Mouse (Mus musculus): Measurements from ENCODE around the gene D7Ertd443e. TPM values are rescaled to one million over a fixed set of nuclear protein-coding genes. Genes with fewer than 3 reads are reported as not detected.

Gene D7Ertd443e
- total and polyA plus RNA-seq, 3 experiments: not detected

DNA sequence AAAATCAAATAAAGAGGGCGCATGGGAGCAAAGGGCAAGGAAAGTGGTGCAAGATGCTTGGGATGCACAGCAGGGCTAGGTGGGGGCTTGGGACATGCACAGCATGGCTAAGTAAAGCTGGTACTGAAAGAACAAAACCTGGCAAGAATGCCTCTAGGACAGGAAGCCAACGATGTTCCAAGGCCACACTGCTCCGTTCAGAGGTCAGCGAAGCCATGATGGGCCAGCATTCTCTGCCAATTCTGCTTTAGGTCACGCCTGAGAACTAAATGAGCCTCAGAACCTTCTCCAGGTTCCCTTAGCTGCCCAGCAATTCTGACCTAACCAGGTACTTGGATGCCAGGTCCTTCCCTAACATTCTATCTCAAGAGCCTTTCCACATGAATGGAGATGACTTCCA lies 13.2 kb downstream of the D7Ertd443e start:
- Histone ChIP-seq H3K4me2 (ENCODE audit: insufficient read depth, low read depth, poor library complexity, severe bottlenecking) (no peak overlapping the region), H3K9me3 (replicated peaks; ENCODE audit: low read length) (peaks cover 82% of the 10 kb centered on the region), H3K79me2 (replicated peaks; ENCODE audit: control insufficient read depth, extremely low read depth, insufficient read depth, poor library complexity, severe bottlenecking) (no peaks in the 10 kb centered on the region), H3K27me3 (replicated peaks) (no peaks in the 10 kb centered on the region), H3K9ac (ENCODE audit: insufficient read depth, low read depth) (no peak overlapping the region), H3K36me3 (replicated peaks in 1 of 2; ENCODE audit: control insufficient read depth in 1 of 2, insufficient read depth in 1 of 2, low read length in 1 of 2) (no peaks in the 10 kb centered on the region), H3K4me3 (replicated peaks in 1 of 3; ENCODE audit: low read depth in 2 of 3, low read length in 2 of 3, poor library complexity in 1 of 3) (no peak overlapping the region), H3K27ac (ENCODE audit: insufficient read depth, low read depth) (no peak overlapping the region), H3K4me1 (ENCODE audit: control insufficient read depth in 1 of 2, insufficient read depth in 2 of 2) (no peaks in the 10 kb centered on the region)
- in situ Hi-C loops (cut with MboI; ENCODE audit: low pct_ligation_motif_present, low pct_unique_long_range_greater_than_20kb, low sequenced_read_pairs) (no loop called here), dilution Hi-C loops (cut with MboI; ENCODE audit: extremely low pct_ligation_motif_present, extremely low pct_unique_long_range_greater_than_20kb, low sequenced_read_pairs) (no loop called here)
- no peak for DNase-seq (ENCODE audit: extremely low read depth)
- TF ChIP-seq JUN (IDR thresholded peaks at IDR 0.05; ENCODE audit: insufficient read depth, low read depth, low read length): no peak

DNA sequence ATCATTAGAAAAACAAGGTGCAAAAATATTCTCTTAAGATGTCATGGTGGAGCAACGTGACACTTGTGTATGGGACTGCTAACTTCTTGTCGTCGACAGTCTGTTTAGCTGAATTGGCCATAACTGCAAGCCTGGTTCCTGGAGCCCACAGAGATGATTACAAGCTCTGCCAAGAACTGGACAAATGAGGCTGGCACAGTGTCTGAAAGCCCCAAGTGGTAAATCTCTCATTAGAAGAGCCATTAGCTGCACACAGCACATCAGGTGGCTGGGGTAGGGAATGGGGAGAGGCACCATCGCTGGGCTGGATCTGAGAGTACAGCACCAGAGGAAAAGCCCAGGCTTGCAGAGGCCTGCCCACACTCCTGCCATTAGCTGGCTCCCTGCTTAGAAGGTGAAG lies 16.2 kb downstream of the D7Ertd443e start:
- no peaks in the 10 kb centered on the region for H3K36me3 ChIP-seq (replicated peaks in 1 of 2; ENCODE audit: control insufficient read depth in 1 of 2, insufficient read depth in 1 of 2, low read length in 1 of 2)
- no peaks in the 10 kb centered on the region for H3K4me1 ChIP-seq (ENCODE audit: control insufficient read depth in 1 of 2, insufficient read depth in 2 of 2)
- no peaks in the 10 kb centered on the region for H3K27me3 ChIP-seq (replicated peaks)
- in situ Hi-C loops (cut with MboI; ENCODE audit: low pct_ligation_motif_present, low pct_unique_long_range_greater_than_20kb, low sequenced_read_pairs): no loop called here
- H3K9me3 ChIP-seq (replicated peaks; ENCODE audit: low read length): peaks cover 81% of the 10 kb centered on the region
- H3K79me2 ChIP-seq (replicated peaks; ENCODE audit: control insufficient read depth, extremely low read depth, insufficient read depth, poor library complexity, severe bottlenecking): no peaks in the 10 kb centered on the region
- no peak for DNase-seq (ENCODE audit: extremely low read depth)
- no peak overlapping the region for H3K27ac ChIP-seq (ENCODE audit: insufficient read depth, low read depth)
- TF ChIP-seq JUND (conservative IDR thresholded peaks at IDR 0.05; ENCODE audit: low read depth, low read length): no peak
- no peak for TF ChIP-seq TBP (conservative IDR thresholded peaks at IDR 0.05; ENCODE audit: low read depth, low read length)
- no peak for TF ChIP-seq MYC (IDR thresholded peaks at IDR 0.05; ENCODE audit: low read depth, low read length)
- dilution Hi-C loops (cut with MboI; ENCODE audit: extremely low pct_ligation_motif_present, extremely low pct_unique_long_range_greater_than_20kb, low sequenced_read_pairs): no loop called here
- H3K4me2 ChIP-seq (ENCODE audit: insufficient read depth, low read depth, poor library complexity, severe bottlenecking): no peak overlapping the region
- no peak overlapping the region for H3K4me3 ChIP-seq (replicated peaks in 1 of 3; ENCODE audit: low read depth in 2 of 3, low read length in 2 of 3, poor library complexity in 1 of 3)
- no peak overlapping the region for H3K9ac ChIP-seq (ENCODE audit: insufficient read depth, low read depth)

DNA sequence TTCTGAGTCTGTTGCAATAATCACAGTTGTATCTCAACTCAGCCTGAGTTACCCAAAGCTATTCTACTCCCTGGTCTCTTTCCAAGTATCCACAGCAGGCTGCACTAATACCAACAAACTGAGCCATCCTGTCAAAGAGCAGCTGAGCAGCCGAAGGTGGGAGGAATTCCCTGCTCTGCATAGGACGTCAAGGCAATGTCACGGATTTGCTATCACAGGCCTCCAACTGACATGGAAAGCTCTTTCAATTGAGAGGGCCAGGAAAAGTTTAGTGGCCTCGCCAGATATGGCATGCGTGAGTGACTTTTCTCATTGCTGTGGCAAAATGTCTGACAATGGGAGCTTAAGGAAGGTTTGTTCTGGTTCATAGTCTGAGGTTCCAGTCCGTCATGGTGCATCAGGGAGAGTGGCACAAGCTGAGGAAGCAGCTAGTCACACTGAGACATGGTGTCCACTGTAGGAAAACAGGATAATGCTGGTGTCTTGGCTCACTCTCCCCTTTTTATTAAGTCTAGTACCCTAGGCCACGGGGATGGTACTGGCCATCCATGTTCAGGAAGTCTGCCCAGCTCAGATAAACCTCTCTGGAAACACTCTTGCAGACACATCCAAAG lies 23.1 kb downstream of the D7Ertd443e start:
- no peak for DNase-seq (ENCODE audit: extremely low read depth)
- no peaks in the 10 kb centered on the region for H3K4me1 ChIP-seq (ENCODE audit: control insufficient read depth in 1 of 2, insufficient read depth in 2 of 2)
- H3K4me2 ChIP-seq (ENCODE audit: insufficient read depth, low read depth, poor library complexity, severe bottlenecking): no peak overlapping the region
- H3K4me3 ChIP-seq (replicated peaks in 1 of 3; ENCODE audit: low read depth in 2 of 3, low read length in 2 of 3, poor library complexity in 1 of 3): no peak overlapping the region
- no peaks in the 10 kb centered on the region for H3K79me2 ChIP-seq (replicated peaks; ENCODE audit: control insufficient read depth, extremely low read depth, insufficient read depth, poor library complexity, severe bottlenecking)
- dilution Hi-C loops (cut with MboI; ENCODE audit: extremely low pct_ligation_motif_present, extremely low pct_unique_long_range_greater_than_20kb, low sequenced_read_pairs) (no loop called here), in situ Hi-C loops (cut with MboI; ENCODE audit: low pct_ligation_motif_present, low pct_unique_long_range_greater_than_20kb, low sequenced_read_pairs) (no loop called here)
- H3K9ac ChIP-seq (ENCODE audit: insufficient read depth, low read depth): no peak overlapping the region
- H3K9me3 ChIP-seq (replicated peaks; ENCODE audit: low read length): peaks cover 83% of the 10 kb centered on the region
- no peaks in the 10 kb centered on the region for H3K36me3 ChIP-seq (replicated peaks in 1 of 2; ENCODE audit: control insufficient read depth in 1 of 2, insufficient read depth in 1 of 2, low read length in 1 of 2)
- no peak overlapping the region for H3K27ac ChIP-seq (ENCODE audit: insufficient read depth, low read depth)
- no peak for TF ChIP-seq E2F4 (IDR thresholded peaks at IDR 0.05; ENCODE audit: insufficient replicate concordance, low read depth, low read length)
- no peak for TF ChIP-seq TCF12 (IDR thresholded peaks at IDR 0.05; ENCODE audit: low read depth, low read length)
- no peak for TF ChIP-seq SMC3 (IDR thresholded peaks at IDR 0.05; ENCODE audit: low read depth, low read length)
- TF ChIP-seq CHD1 (IDR thresholded peaks at IDR 0.05; ENCODE audit: low read depth, low read length): no peak
- TF ChIP-seq NRF1 (IDR thresholded peaks at IDR 0.05; ENCODE audit: low read depth, low read length): no peak
- no peak for TF ChIP-seq JUN (IDR thresholded peaks at IDR 0.05; ENCODE audit: insufficient read depth, low read depth, low read length)
- TF ChIP-seq MEF2A (IDR thresholded peaks at IDR 0.05; ENCODE audit: borderline replicate concordance, low read depth, low read length): no peak
- no peak for TF ChIP-seq BHLHE40 (IDR thresholded peaks at IDR 0.05; ENCODE audit: low read depth, low read length)
- no peak for TF ChIP-seq PAX5 (IDR thresholded peaks at IDR 0.05; ENCODE audit: low read length)
- no peak for TF ChIP-seq UBTF (IDR thresholded peaks at IDR 0.05; ENCODE audit: low read depth, low read length)
- no peak for TF ChIP-seq ELF1 (IDR thresholded peaks at IDR 0.05; ENCODE audit: low read depth, low read length)
- no peak for TF ChIP-seq IRF4 (IDR thresholded peaks at IDR 0.05; ENCODE audit: low read depth, low read length)
- TF ChIP-seq HCFC1 (IDR thresholded peaks at IDR 0.05; ENCODE audit: low read depth, low read length): no peak
- TF ChIP-seq ZMIZ1 (IDR thresholded peaks at IDR 0.05; ENCODE audit: low read depth, low read length): no peak
- no peaks in the 10 kb centered on the region for H3K27me3 ChIP-seq (replicated peaks)

Measured in CH12.LX (cell line).